Mouse (Mus musculus): ENCODE data around the gene Pgf. TPM values are rescaled to one million over a fixed set of nuclear protein-coding genes. Genes with fewer than 3 reads are reported as not detected.
"Not testable (repeated sequence)": the region's sequence is repeated elsewhere in the genome, so short reads cannot be mapped to it uniquely, and the experiment has no call there.

The Pgf gene
- polyA plus RNA-seq, 1 experiment from 2014 or later, result 7.2 TPM

- no peak for ATAC-seq
- Histone ChIP-seq H3K27ac (ENCODE audit: low read length) (no peak overlapping the region), H3K9ac (replicated peaks; ENCODE audit: low read depth, low read length) (no peak overlapping the region), H3K4me2 (ENCODE audit: low read length) (no peak overlapping the region), H3K4me1 (replicated peaks; ENCODE audit: control insufficient read depth, insufficient read depth, low read length) (peaks cover 13% of the 10 kb centered on the region; the same call in 1 of the 2 replicates), H3K4me3 (replicated peaks; ENCODE audit: low read length) (no peak overlapping the region), H3K27me3 (replicated peaks; ENCODE audit: control insufficient read depth, insufficient read depth, low read length) (no peaks in the 10 kb centered on the region), H3K9me3 (ENCODE audit: control insufficient read depth, low read length) (no peaks in the 10 kb centered on the region), H3K36me3 (ENCODE audit: control insufficient read depth, insufficient read depth) (no peaks in the 10 kb centered on the region)
- 83% methylated on average over 3 of the region's 3 CpGs for WGBS
Observed at GRCm38 (mm10) chr12:85153011-85153410, 24.6 kb downstream of the Pgf start.

GRCm38 (mm10) chr12:85151002-85151774, 26.4 kb downstream of the Pgf start, which contains the start of gene Rps6kl1:
Gene Rps6kl1 (minus strand): TSS chr12:85151264.
- 13% methylated on average over 28 of the region's 28 CpGs for WGBS
- H3K27ac ChIP-seq (ENCODE audit: low read length), result no peak within 1 kb of the TSS; the same call in 1 of the 2 replicates
- H3K4me3 ChIP-seq (replicated peaks; ENCODE audit: low read length), result peak within 1 kb of the TSS; percentile 59
- peak within 1 kb of the TSS; percentile 80 for H3K9ac ChIP-seq (replicated peaks; ENCODE audit: low read depth, low read length)
- no peaks in the 10 kb centered on the region for H3K36me3 ChIP-seq (ENCODE audit: control insufficient read depth, insufficient read depth)
- ATAC-seq, result peak; percentile 98
- no peaks in the 10 kb centered on the region for H3K9me3 ChIP-seq (ENCODE audit: control insufficient read depth, low read length)
- H3K4me1 ChIP-seq (replicated peaks; ENCODE audit: control insufficient read depth, insufficient read depth, low read length), result peaks cover 13% of the 10 kb centered on the region
- H3K27me3 ChIP-seq (replicated peaks; ENCODE audit: control insufficient read depth, insufficient read depth, low read length), result no peaks in the 10 kb centered on the region
- peak within 1 kb of the TSS; percentile 62 for H3K4me2 ChIP-seq (ENCODE audit: low read length)

GRCm38 (mm10) chr12:85150321-85151001, 27.1 kb downstream of the Pgf start:
- 9% methylated on average over 20 of the region's 20 CpGs for WGBS
- peak overlapping the region; percentile 80 for H3K9ac ChIP-seq (replicated peaks; ENCODE audit: low read depth, low read length)
- H3K27me3 ChIP-seq (replicated peaks; ENCODE audit: control insufficient read depth, insufficient read depth, low read length), result no peaks in the 10 kb centered on the region
- H3K36me3 ChIP-seq (ENCODE audit: control insufficient read depth, insufficient read depth), result no peaks in the 10 kb centered on the region
- peak overlapping the region; percentile 59 for H3K4me3 ChIP-seq (replicated peaks; ENCODE audit: low read length)
- H3K4me2 ChIP-seq (ENCODE audit: low read length), result peak overlapping the region; percentile 62
- H3K27ac ChIP-seq (ENCODE audit: low read length), result no peak overlapping the region; the same call in 1 of the 2 replicates
- no peaks in the 10 kb centered on the region for H3K9me3 ChIP-seq (ENCODE audit: control insufficient read depth, low read length)
- ATAC-seq, result peak; percentile 3; the same call in 1 of the 2 replicates
- peaks cover 13% of the 10 kb centered on the region for H3K4me1 ChIP-seq (replicated peaks; ENCODE audit: control insufficient read depth, insufficient read depth, low read length)

- H3K9me3 ChIP-seq (ENCODE audit: control insufficient read depth, low read length), result no peaks in the 10 kb centered on the region
- no peak overlapping the region for H3K9ac ChIP-seq (replicated peaks; ENCODE audit: low read depth, low read length)
- 77% methylated on average over 9 of the region's 9 CpGs for WGBS
- no peak overlapping the region for H3K4me3 ChIP-seq (replicated peaks; ENCODE audit: low read length)
- H3K4me2 ChIP-seq (ENCODE audit: low read length), result no peak overlapping the region
- H3K27me3 ChIP-seq (replicated peaks; ENCODE audit: control insufficient read depth, insufficient read depth, low read length), result no peaks in the 10 kb centered on the region
- H3K27ac ChIP-seq (ENCODE audit: low read length), result no peak overlapping the region
- no peak for ATAC-seq
- no peaks in the 10 kb centered on the region for H3K36me3 ChIP-seq (ENCODE audit: control insufficient read depth, insufficient read depth)
- peaks cover 13% of the 10 kb centered on the region for H3K4me1 ChIP-seq (replicated peaks; ENCODE audit: control insufficient read depth, insufficient read depth, low read length)
Observed at GRCm38 (mm10) chr12:85146881-85147280, 30.7 kb downstream of the Pgf start.

- no peaks in the 10 kb centered on the region for H3K9me3 ChIP-seq (ENCODE audit: control insufficient read depth, low read length)
- peaks cover 11% of the 10 kb centered on the region for H3K4me1 ChIP-seq (replicated peaks; ENCODE audit: control insufficient read depth, insufficient read depth, low read length)
- no peak overlapping the region for H3K27ac ChIP-seq (ENCODE audit: low read length)
- WGBS, result 41% methylated on average over 8 of the region's 11 CpGs
- no peaks in the 10 kb centered on the region for H3K36me3 ChIP-seq (ENCODE audit: control insufficient read depth, insufficient read depth)
- H3K4me2 ChIP-seq (ENCODE audit: low read length), result no peak overlapping the region
- no peak for ATAC-seq
- no peak overlapping the region for H3K9ac ChIP-seq (replicated peaks; ENCODE audit: low read depth, low read length)
- H3K27me3 ChIP-seq (replicated peaks; ENCODE audit: control insufficient read depth, insufficient read depth, low read length), result no peaks in the 10 kb centered on the region
- H3K4me3 ChIP-seq (replicated peaks; ENCODE audit: low read length), result no peak overlapping the region
Observed at GRCm38 (mm10) chr12:85146355-85146754, 31.2 kb downstream of the Pgf start.

- H3K36me3 ChIP-seq (ENCODE audit: control insufficient read depth, insufficient read depth), result no peaks in the 10 kb centered on the region
- no peak overlapping the region for H3K27ac ChIP-seq (ENCODE audit: low read length)
- no peak for ATAC-seq
- no peak overlapping the region for H3K4me3 ChIP-seq (replicated peaks; ENCODE audit: low read length)
- H3K9ac ChIP-seq (replicated peaks; ENCODE audit: low read depth, low read length), result no peak overlapping the region
- H3K27me3 ChIP-seq (replicated peaks; ENCODE audit: control insufficient read depth, insufficient read depth, low read length), result no peaks in the 10 kb centered on the region
- WGBS, result 64% methylated on average over 9 of the region's 9 CpGs
- H3K9me3 ChIP-seq (ENCODE audit: control insufficient read depth, low read length), result no peaks in the 10 kb centered on the region
- peaks cover 9% of the 10 kb centered on the region for H3K4me1 ChIP-seq (replicated peaks; ENCODE audit: control insufficient read depth, insufficient read depth, low read length)
- no peak overlapping the region for H3K4me2 ChIP-seq (ENCODE audit: low read length)
Observed at GRCm38 (mm10) chr12:85145630-85146029, 32.0 kb downstream of the Pgf start.

- H3K9me3 ChIP-seq (ENCODE audit: control insufficient read depth, low read length), result no peaks in the 10 kb centered on the region
- H3K4me2 ChIP-seq (ENCODE audit: low read length), result no peak overlapping the region
- no peak overlapping the region for H3K4me3 ChIP-seq (replicated peaks; ENCODE audit: low read length)
- no peaks in the 10 kb centered on the region for H3K36me3 ChIP-seq (ENCODE audit: control insufficient read depth, insufficient read depth)
- no peaks in the 10 kb centered on the region for H3K27me3 ChIP-seq (replicated peaks; ENCODE audit: control insufficient read depth, insufficient read depth, low read length)
- 88% methylated on average over 4 of the region's 4 CpGs for WGBS
- H3K9ac ChIP-seq (replicated peaks; ENCODE audit: low read depth, low read length), result no peak overlapping the region
- no peak overlapping the region for H3K27ac ChIP-seq (ENCODE audit: low read length)
- ATAC-seq, result no peak
- H3K4me1 ChIP-seq (replicated peaks; ENCODE audit: control insufficient read depth, insufficient read depth, low read length), result peaks cover 2% of the 10 kb centered on the region
Observed at GRCm38 (mm10) chr12:85144821-85145220, 32.8 kb downstream of the Pgf start.

GRCm38 (mm10) chr12:85144276-85144675, 33.3 kb downstream of the Pgf start:
- not testable (repeated sequence) for H3K27ac ChIP-seq (ENCODE audit: low read length); H3K4me2 ChIP-seq (ENCODE audit: low read length); H3K4me1 ChIP-seq (replicated peaks; ENCODE audit: control insufficient read depth, insufficient read depth, low read length); H3K27me3 ChIP-seq (replicated peaks; ENCODE audit: control insufficient read depth, insufficient read depth, low read length); H3K9me3 ChIP-seq (ENCODE audit: control insufficient read depth, low read length); H3K36me3 ChIP-seq (ENCODE audit: control insufficient read depth, insufficient read depth); H3K4me3 ChIP-seq (replicated peaks; ENCODE audit: low read length); ATAC-seq; H3K9ac ChIP-seq (replicated peaks; ENCODE audit: low read depth, low read length)
- 46% methylated on average over 2 of the region's 2 CpGs for WGBS

- WGBS, result 12% methylated on average over 4 of the region's 4 CpGs
- no peak overlapping the region for H3K9ac ChIP-seq (replicated peaks; ENCODE audit: low read depth, low read length)
Observed at GRCm38 (mm10) chr12:85142803-85143202, 34.8 kb downstream of the Pgf start.

More at GRCm38 (mm10) chr12:85142803-85143202, 34.8 kb downstream of the Pgf start:
- no peaks in the 10 kb centered on the region for H3K36me3 ChIP-seq (ENCODE audit: control insufficient read depth, insufficient read depth)
- no peak overlapping the region for H3K4me3 ChIP-seq (replicated peaks; ENCODE audit: low read length)
- H3K4me1 ChIP-seq (replicated peaks; ENCODE audit: control insufficient read depth, insufficient read depth, low read length), result no peaks in the 10 kb centered on the region; the same call in 1 of the 2 replicates
- peak; percentile 58; the same call in 1 of the 2 replicates for ATAC-seq
- H3K27me3 ChIP-seq (replicated peaks; ENCODE audit: control insufficient read depth, insufficient read depth, low read length), result no peaks in the 10 kb centered on the region
- no peak overlapping the region for H3K4me2 ChIP-seq (ENCODE audit: low read length)
- no peak overlapping the region for H3K27ac ChIP-seq (ENCODE audit: low read length)
- no peaks in the 10 kb centered on the region for H3K9me3 ChIP-seq (ENCODE audit: control insufficient read depth, low read length)

Data from forebrain, embryonic 16.5 days (tissue).